Mouse (Mus musculus): Measurements from ENCODE around the gene Cdkl2. TPM values are rescaled to one million over a fixed set of nuclear protein-coding genes. Genes with fewer than 3 reads are reported as not detected.

Cdkl2 gene
- polyA plus RNA-seq, 1 experiment, result 5.8 TPM

DNA sequence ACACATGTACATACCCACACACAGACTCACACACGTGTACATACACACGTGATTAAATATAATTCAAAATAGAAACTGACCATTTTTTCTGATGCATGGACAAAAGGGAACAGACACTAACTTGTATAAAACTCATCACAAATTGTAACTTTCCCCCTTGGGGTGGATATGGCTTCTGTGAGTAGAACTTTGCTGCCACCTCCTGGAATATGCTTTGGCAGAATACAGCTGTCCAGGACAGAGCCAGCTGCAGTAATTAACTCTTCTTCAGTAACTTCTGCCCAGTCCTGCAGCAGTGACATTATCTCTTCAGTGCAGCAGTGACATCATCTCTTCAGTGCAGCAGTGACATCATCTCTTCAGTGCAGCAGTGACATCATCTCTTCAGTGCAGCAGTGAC is 40.7 kb downstream of the Cdkl2 start:
- TF ChIP-seq CTCF (IDR thresholded peaks at IDR 0.05; ENCODE audit: low read depth, low read length) (no peak), POLR2A (IDR thresholded peaks at IDR 0.05; ENCODE audit: borderline replicate concordance, low read depth, low read length) (no peak)
- Histone ChIP-seq H3K4me3 (ENCODE audit: insufficient read depth, low read length) (no peak overlapping the region), H3K4me1 (ENCODE audit: control insufficient read depth, insufficient read depth, low read length) (peaks cover 7% of the 10 kb centered on the region), H3K27ac (ENCODE audit: insufficient read depth, low read depth, low read length) (no peak overlapping the region)

GRCm38 (mm10) chr5:92000770-92001169 is 42.9 kb downstream of the Cdkl2 start:
- Histone ChIP-seq H3K4me3 (ENCODE audit: insufficient read depth, low read length) (no peak overlapping the region), H3K27ac (ENCODE audit: insufficient read depth, low read depth, low read length) (no peak overlapping the region), H3K4me1 (ENCODE audit: control insufficient read depth, insufficient read depth, low read length) (peaks cover 7% of the 10 kb centered on the region)
- no peak for TF ChIP-seq CTCF (IDR thresholded peaks at IDR 0.05; ENCODE audit: low read depth, low read length)
- no peak for TF ChIP-seq POLR2A (IDR thresholded peaks at IDR 0.05; ENCODE audit: borderline replicate concordance, low read depth, low read length)

- TF ChIP-seq POLR2A (IDR thresholded peaks at IDR 0.05; ENCODE audit: borderline replicate concordance, low read depth, low read length), result no peak
- no peak for TF ChIP-seq CTCF (IDR thresholded peaks at IDR 0.05; ENCODE audit: low read depth, low read length)
- no peak overlapping the region for H3K27ac ChIP-seq (ENCODE audit: insufficient read depth, low read depth, low read length)
- no peaks in the 10 kb centered on the region for H3K4me1 ChIP-seq (ENCODE audit: control insufficient read depth, insufficient read depth, low read length)
- no peak overlapping the region for H3K4me3 ChIP-seq (ENCODE audit: insufficient read depth, low read length)
Observed at GRCm38 (mm10) chr5:91994546-91994945, 49.1 kb downstream of the Cdkl2 start.

- no peak overlapping the region for H3K27ac ChIP-seq (ENCODE audit: insufficient read depth, low read depth, low read length)
- H3K4me1 ChIP-seq (ENCODE audit: control insufficient read depth, insufficient read depth, low read length), result no peaks in the 10 kb centered on the region
- TF ChIP-seq CTCF (IDR thresholded peaks at IDR 0.05; ENCODE audit: low read depth, low read length) (no peak), POLR2A (IDR thresholded peaks at IDR 0.05; ENCODE audit: borderline replicate concordance, low read depth, low read length) (no peak)
- no peak overlapping the region for H3K4me3 ChIP-seq (ENCODE audit: insufficient read depth, low read length)
Observed at GRCm38 (mm10) chr5:91993061-91993460, 50.6 kb downstream of the Cdkl2 start.

GRCm38 (mm10) chr5:91991191-91991937 is 52.3 kb downstream of the Cdkl2 start:
- no peak for TF ChIP-seq CTCF (IDR thresholded peaks at IDR 0.05; ENCODE audit: low read depth, low read length)
- no peak for TF ChIP-seq POLR2A (IDR thresholded peaks at IDR 0.05; ENCODE audit: borderline replicate concordance, low read depth, low read length)
- no peak overlapping the region for H3K27ac ChIP-seq (ENCODE audit: insufficient read depth, low read depth, low read length)
- no peaks in the 10 kb centered on the region for H3K4me1 ChIP-seq (ENCODE audit: control insufficient read depth, insufficient read depth, low read length)
- no peak overlapping the region for H3K4me3 ChIP-seq (ENCODE audit: insufficient read depth, low read length)

GRCm38 (mm10) chr5:91989261-91989660 is 54.4 kb downstream of the Cdkl2 start:
- TF ChIP-seq POLR2A (IDR thresholded peaks at IDR 0.05; ENCODE audit: borderline replicate concordance, low read depth, low read length), result no peak
- no peak for TF ChIP-seq CTCF (IDR thresholded peaks at IDR 0.05; ENCODE audit: low read depth, low read length)
- no peak overlapping the region for H3K4me3 ChIP-seq (ENCODE audit: insufficient read depth, low read length)
- H3K4me1 ChIP-seq (ENCODE audit: control insufficient read depth, insufficient read depth, low read length), result no peaks in the 10 kb centered on the region
- no peak overlapping the region for H3K27ac ChIP-seq (ENCODE audit: insufficient read depth, low read depth, low read length)

DNA sequence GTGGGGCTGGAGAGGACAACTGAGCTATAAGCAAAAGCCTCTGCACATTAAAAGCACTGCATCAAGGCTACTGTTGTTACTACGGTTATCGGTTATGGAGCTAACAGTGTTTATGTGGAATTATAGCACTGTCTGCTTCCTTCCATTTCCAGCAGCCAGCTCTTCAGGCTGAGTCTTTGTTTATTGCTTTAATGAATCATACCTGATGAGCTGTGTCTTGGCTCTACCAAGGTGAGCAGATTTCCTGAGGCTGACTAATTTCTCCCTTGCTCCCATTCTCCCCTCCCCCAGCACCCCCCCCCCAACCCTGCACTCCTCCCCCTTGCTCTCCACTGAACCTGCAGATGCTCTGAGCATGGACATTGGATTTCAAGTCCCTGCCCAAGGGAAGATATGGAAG is 55.9 kb downstream of the Cdkl2 start:
- H3K4me1 ChIP-seq (ENCODE audit: control insufficient read depth, insufficient read depth, low read length), result no peaks in the 10 kb centered on the region
- TF ChIP-seq POLR2A (IDR thresholded peaks at IDR 0.05; ENCODE audit: borderline replicate concordance, low read depth, low read length) (no peak), CTCF (IDR thresholded peaks at IDR 0.05; ENCODE audit: low read depth, low read length) (no peak)
- H3K27ac ChIP-seq (ENCODE audit: insufficient read depth, low read depth, low read length), result no peak overlapping the region
- no peak overlapping the region for H3K4me3 ChIP-seq (ENCODE audit: insufficient read depth, low read length)

DNA sequence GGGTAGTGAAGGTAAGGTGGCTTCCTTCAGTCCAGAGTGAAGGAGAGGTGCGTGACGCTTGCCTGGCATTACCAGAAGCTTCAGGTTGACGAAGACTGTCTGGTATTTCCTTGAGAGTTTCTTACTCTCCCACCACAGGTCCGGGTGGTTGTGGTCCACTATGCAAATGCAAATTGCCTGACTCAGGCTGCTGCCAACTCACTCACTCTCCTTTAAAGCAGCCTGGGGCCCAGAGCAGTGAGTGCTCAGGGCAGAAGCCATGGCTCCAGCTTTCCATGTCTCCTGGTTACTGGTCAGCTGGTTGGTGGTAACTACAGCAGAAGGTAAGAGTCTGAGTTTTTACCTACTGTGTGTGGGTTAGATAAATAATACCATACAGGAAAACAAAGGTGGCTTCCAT is 56.4 kb downstream of the Cdkl2 start, which contains the start of gene Odaph:
Odaph (plus strand) TSS at position 240 of the 400 bp plus-strand sequence.
- TF ChIP-seq POLR2A (IDR thresholded peaks at IDR 0.05; ENCODE audit: borderline replicate concordance, low read depth, low read length) (no peak), CTCF (IDR thresholded peaks at IDR 0.05; ENCODE audit: low read depth, low read length) (no peak)
- no peak within 1 kb of the TSS for H3K27ac ChIP-seq (ENCODE audit: insufficient read depth, low read depth, low read length)
- no peaks in the 10 kb centered on the region for H3K4me1 ChIP-seq (ENCODE audit: control insufficient read depth, insufficient read depth, low read length)
- no peak within 1 kb of the TSS for H3K4me3 ChIP-seq (ENCODE audit: insufficient read depth, low read length)

DNA sequence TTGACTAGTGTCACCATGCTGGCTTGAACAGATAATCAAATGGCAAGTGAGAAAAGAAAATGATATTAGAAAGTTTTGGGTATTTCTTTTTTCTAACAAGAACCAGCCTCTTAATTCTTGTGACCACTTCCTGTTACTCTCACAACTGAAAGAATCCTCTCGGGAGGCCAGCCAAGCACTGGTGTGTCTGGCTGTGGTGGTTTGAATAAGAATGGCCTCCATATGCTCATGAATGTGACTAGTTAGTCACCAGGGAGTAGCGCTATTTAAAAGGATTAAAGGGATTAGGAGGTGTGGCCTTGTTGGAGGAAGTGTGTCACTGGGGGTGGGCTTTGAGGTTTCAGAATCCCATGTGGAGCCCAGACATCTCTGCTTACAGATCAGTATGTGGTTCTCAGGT is 58.0 kb downstream of the Cdkl2 start:
- TF ChIP-seq CTCF (IDR thresholded peaks at IDR 0.05; ENCODE audit: low read depth, low read length) (no peak), POLR2A (IDR thresholded peaks at IDR 0.05; ENCODE audit: borderline replicate concordance, low read depth, low read length) (no peak)
- Histone ChIP-seq H3K4me1 (ENCODE audit: control insufficient read depth, insufficient read depth, low read length) (no peaks in the 10 kb centered on the region), H3K27ac (ENCODE audit: insufficient read depth, low read depth, low read length) (no peak overlapping the region), H3K4me3 (ENCODE audit: insufficient read depth, low read length) (no peak overlapping the region)

DNA sequence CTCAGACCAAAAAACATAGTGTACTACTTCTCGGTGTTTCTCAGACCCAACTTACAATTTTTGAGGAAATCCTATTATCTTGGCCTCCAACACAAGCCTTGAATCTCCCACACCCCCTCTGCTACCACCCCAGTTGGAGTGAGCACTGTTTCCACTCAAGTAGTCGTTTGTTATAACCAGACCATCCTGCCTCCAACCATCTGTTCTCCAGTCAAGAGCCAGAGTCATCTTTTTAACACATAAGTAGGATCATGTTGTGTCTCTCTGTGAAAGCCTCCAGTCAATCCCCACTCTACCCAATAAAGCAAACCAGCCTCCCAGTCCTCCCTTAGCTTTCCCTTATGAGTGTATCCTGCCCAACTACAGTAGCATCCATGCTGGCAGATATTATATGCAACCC is 60.2 kb downstream of the Cdkl2 start:
- no peak overlapping the region for H3K4me3 ChIP-seq (ENCODE audit: insufficient read depth, low read length)
- TF ChIP-seq POLR2A (IDR thresholded peaks at IDR 0.05; ENCODE audit: borderline replicate concordance, low read depth, low read length), result no peak
- TF ChIP-seq CTCF (IDR thresholded peaks at IDR 0.05; ENCODE audit: low read depth, low read length), result no peak
- no peak overlapping the region for H3K27ac ChIP-seq (ENCODE audit: insufficient read depth, low read depth, low read length)
- H3K4me1 ChIP-seq (ENCODE audit: control insufficient read depth, insufficient read depth, low read length), result no peaks in the 10 kb centered on the region
